Mouse (Mus musculus): ENCODE measurements at regions not wholly inside any gene's neighbourhood (a gene's known extent, or its start where the extent isn't known, plus 50 kb on each side); places are given as distances from the start of the nearest gene placed in this dataset.

GRCm38 (mm10) chr1:76091031-76091430 is 545.0 kb downstream of the Slc4a3 start:
- TF ChIP-seq USF1 (IDR thresholded peaks at IDR 0.05; ENCODE audit: low read depth, low read length), result no peak
- no peak for TF ChIP-seq MEF2A (IDR thresholded peaks at IDR 0.05; ENCODE audit: borderline replicate concordance, low read depth, low read length)
- no peak for TF ChIP-seq CHD1 (IDR thresholded peaks at IDR 0.05; ENCODE audit: low read depth, low read length)
- TF ChIP-seq JUN (IDR thresholded peaks at IDR 0.05; ENCODE audit: insufficient read depth, low read depth, low read length), result no peak
- TF ChIP-seq SIN3A (IDR thresholded peaks at IDR 0.05; ENCODE audit: low read length), result no peak
- TF ChIP-seq EP300 (IDR thresholded peaks at IDR 0.05; ENCODE audit: low read length), result no peak

Data from CH12.LX (cell line).